Comparison of ENCODE assay signal across 10 mouse cellular contexts in the genomic region with DNA sequence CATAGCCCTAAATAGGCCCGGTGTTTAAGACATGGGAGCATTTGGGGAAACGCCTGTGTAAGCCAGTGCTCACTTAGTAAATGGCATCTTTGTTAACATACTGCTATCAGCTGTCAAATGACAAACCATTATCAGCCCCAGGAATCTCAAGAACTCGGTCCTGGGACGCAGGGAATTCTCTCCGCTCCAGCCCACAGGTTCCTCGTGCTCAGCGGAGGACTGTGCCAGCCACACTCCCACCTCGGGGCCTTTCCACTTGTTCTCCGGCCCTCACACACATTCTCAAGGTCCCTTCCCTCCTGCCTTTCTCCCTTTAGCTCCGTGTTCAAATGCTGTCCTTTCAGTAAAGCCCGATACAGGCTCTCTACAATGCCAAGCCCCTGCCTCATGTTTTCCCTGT. TPM values are rescaled to one million over a fixed set of nuclear protein-coding genes. Genes with fewer than 3 reads are reported as not detected.
DNase-seq lines count a peak whose midpoint lies in the region; ATAC-seq and TF ChIP-seq lines count a peak whose summit lies in the region.
"Had no signal": no experiment of that assay in that cellular context is flagged by ENCODE, and none has a peak within 500 bp of the region (broad histone marks: within the 10 kb centered on the region; RNA-seq: fewer than 3 reads in every experiment).

No protein-coding gene starts in this region.

- peaks cover 40% of the 10 kb centered on the region for H3K4me1 ChIP-seq in hindbrain, embryonic 12.5 days
- peaks cover 18% of the 10 kb centered on the region; the same call in 1 of the 2 replicates for H3K4me1 ChIP-seq in hindbrain, postnatal 0 days (ENCODE audit: insufficient read depth, low read length)
- peaks cover 30% of the 10 kb centered on the region for H3K4me1 ChIP-seq in midbrain, embryonic 13.5 days (replicated peaks)
- peaks cover 11% of the 10 kb centered on the region for H3K4me1 ChIP-seq in midbrain, postnatal 0 days (ENCODE audit: insufficient read depth, low read length)
- H3K4me1 ChIP-seq in limb, embryonic 10.5 days: peaks cover 46% of the 10 kb centered on the region

- no peak overlapping the region; the same call in 1 of the 2 replicates for H3K9ac ChIP-seq in hindbrain, embryonic 12.5 days
- H3K9ac ChIP-seq in hindbrain, postnatal 0 days (replicated peaks; ENCODE audit: low read length): no peak overlapping the region
- no peak overlapping the region for H3K9ac ChIP-seq in midbrain, embryonic 13.5 days (replicated peaks)
- no peak overlapping the region for H3K9ac ChIP-seq in midbrain, postnatal 0 days (replicated peaks; ENCODE audit: low read length, poor library complexity, severe bottlenecking)

- no peaks in the 10 kb centered on the region for H3K9me3 ChIP-seq in hindbrain, embryonic 12.5 days (replicated peaks)
- H3K9me3 ChIP-seq in hindbrain, postnatal 0 days (ENCODE audit: low read length): no peaks in the 10 kb centered on the region
- no peaks in the 10 kb centered on the region for H3K9me3 ChIP-seq in midbrain, embryonic 13.5 days
- no peaks in the 10 kb centered on the region for H3K9me3 ChIP-seq in midbrain, postnatal 0 days (ENCODE audit: low read length)
- H3K9me3 ChIP-seq in limb, embryonic 10.5 days (replicated peaks): no peaks in the 10 kb centered on the region

- H3K27me3 ChIP-seq in hindbrain, embryonic 12.5 days: peaks cover 9% of the 10 kb centered on the region; the same call in 1 of the 2 replicates
- H3K27me3 ChIP-seq in hindbrain, postnatal 0 days (ENCODE audit: insufficient read depth, low read length): no peaks in the 10 kb centered on the region
- peaks cover 13% of the 10 kb centered on the region for H3K27me3 ChIP-seq in midbrain, embryonic 13.5 days
- no peaks in the 10 kb centered on the region for H3K27me3 ChIP-seq in midbrain, postnatal 0 days (ENCODE audit: insufficient read depth, low read length)
- peaks cover 16% of the 10 kb centered on the region for H3K27me3 ChIP-seq in limb, embryonic 10.5 days (ENCODE audit: low read depth, poor library complexity, severe bottlenecking)

- no peak for ATAC-seq in hindbrain, embryonic 12.5 days (ENCODE audit: low FRiP score)
- no peak for ATAC-seq in hindbrain, postnatal 0 days
- no peak for ATAC-seq in midbrain, embryonic 13.5 days
- no peak for ATAC-seq in midbrain, postnatal 0 days (ENCODE audit: low FRiP score)
- ATAC-seq: midbrain, embryonic 16.5 days had no signal

- WGBS in hindbrain, embryonic 12.5 days: 79% methylated on average over 11 of the region's 11 CpGs
- WGBS in hindbrain, postnatal 0 days: 85% methylated on average over 11 of the region's 11 CpGs
- WGBS in midbrain, embryonic 13.5 days: 86% methylated on average over 11 of the region's 11 CpGs
- 89% methylated on average over 11 of the region's 11 CpGs for WGBS in midbrain, postnatal 0 days
- 81% methylated on average over 11 of the region's 11 CpGs for WGBS in limb, embryonic 10.5 days

- 0 out of 2 replicates have a peak overlapping the region, but pooled peaks have one; percentile 17 for H3K4me2 ChIP-seq in hindbrain, embryonic 12.5 days (replicated peaks)
- no peak overlapping the region for H3K4me2 ChIP-seq in hindbrain, postnatal 0 days (ENCODE audit: low read depth, low read length)
- H3K4me2 ChIP-seq in midbrain, embryonic 13.5 days (replicated peaks): 0 out of 2 replicates have a peak overlapping the region, but pooled peaks have one; percentile 94
- no peak overlapping the region for H3K4me2 ChIP-seq in midbrain, postnatal 0 days (ENCODE audit: low read depth, low read length, poor library complexity, severe bottlenecking)

- no peak for DNase-seq in hindbrain, postnatal 0 days (ENCODE audit: low spot score)
- no peak for DNase-seq in midbrain, postnatal 0 days (ENCODE audit: low spot score)
- DNase-seq in limb, embryonic 10.5 days (ENCODE audit: low spot score): no peak
- DNase-seq in ovary, postnatal 10 days (ENCODE audit: low spot score): no peak
- DNase-seq in left cerebral cortex, adult 11 months (ENCODE audit: low spot score): no peak
- DNase-seq: gastrocnemius, postnatal 14 days; thymus, adult 2 months had no signal

- H3K4me3 ChIP-seq in hindbrain, embryonic 12.5 days: peak overlapping the region; percentile 76; the same call in 1 of the 2 replicates
- no peak overlapping the region for H3K4me3 ChIP-seq in hindbrain, postnatal 0 days (ENCODE audit: low read length)
- H3K4me3 ChIP-seq in midbrain, embryonic 13.5 days (replicated peaks): no peak overlapping the region
- no peak overlapping the region for H3K4me3 ChIP-seq in midbrain, postnatal 0 days (ENCODE audit: low read depth, low read length)
- H3K4me3 ChIP-seq in limb, embryonic 10.5 days: no peak overlapping the region

- no peak overlapping the region for H3K27ac ChIP-seq in hindbrain, embryonic 12.5 days
- no peak overlapping the region for H3K27ac ChIP-seq in hindbrain, postnatal 0 days
- H3K27ac ChIP-seq in midbrain, embryonic 13.5 days: no peak overlapping the region
- no peak overlapping the region for H3K27ac ChIP-seq in midbrain, postnatal 0 days (ENCODE audit: low read depth, low read length)
- H3K27ac ChIP-seq in limb, embryonic 10.5 days: peak overlapping the region; percentile 27; the same call in 1 of the 2 replicates

- TF ChIP-seq CTCF in hindbrain, postnatal 0 days (IDR thresholded peaks at IDR 0.05; ENCODE audit: low read depth): no peak
- no peak for TF ChIP-seq CTCF in midbrain, postnatal 0 days (IDR thresholded peaks at IDR 0.05)

- peaks cover 19% of the 10 kb centered on the region for H3K36me3 ChIP-seq in hindbrain, embryonic 12.5 days
- H3K36me3 ChIP-seq in hindbrain, postnatal 0 days (ENCODE audit: insufficient read depth, low read length): no peaks in the 10 kb centered on the region; the same call in 1 of the 2 replicates
- peaks cover 15% of the 10 kb centered on the region for H3K36me3 ChIP-seq in midbrain, embryonic 13.5 days
- H3K36me3 ChIP-seq in midbrain, postnatal 0 days (ENCODE audit: insufficient read depth, low read length): peaks cover 10% of the 10 kb centered on the region
- peaks cover 36% of the 10 kb centered on the region for H3K36me3 ChIP-seq in limb, embryonic 10.5 days

RNA-seq across cellular contexts. Expression of a gene that starts 2.6 kb away (rescaled TPM):
- polyA plus RNA-seq in hindbrain, embryonic 12.5 days (2016; fragmentation: Nextera tagmentation; extraction: Ambion mirVana): 16.9 and 18.8 TPM in 2 replicates
- 7.5 and 10.7 TPM in 2 replicates for total RNA-seq in hindbrain, postnatal 0 days (2014; rRNA removed)
- 7.2 and 9.8 TPM in 2 replicates for polyA plus RNA-seq in hindbrain, postnatal 0 days (2015; fragmentation: Nextera tagmentation; extraction: Ambion mirVana)
- polyA plus RNA-seq in midbrain, embryonic 13.5 days (2015; fragmentation: Nextera tagmentation; extraction: Ambion mirVana): 9.8 and 11.2 TPM in 2 replicates
- total RNA-seq in midbrain, postnatal 0 days (2014; rRNA removed): not detected in 2 replicates
- 11.2 and 12.0 TPM in 2 replicates for polyA plus RNA-seq in midbrain, postnatal 0 days (2015; fragmentation: Nextera tagmentation; extraction: Ambion mirVana)
- 1.0 and 4.0 TPM in 2 replicates for polyA plus RNA-seq in limb, embryonic 10.5 days (2016; fragmentation: Nextera tagmentation; extraction: Ambion mirVana)

RNA-seq across cellular contexts. Expression of a gene that starts 26.8 kb away (rescaled TPM):
- 290 and 291 TPM in 2 replicates for polyA plus RNA-seq in hindbrain, embryonic 12.5 days (2016; fragmentation: Nextera tagmentation; extraction: Ambion mirVana)
- total RNA-seq in hindbrain, postnatal 0 days (2014; rRNA removed): 209 and 247 TPM in 2 replicates
- polyA plus RNA-seq in hindbrain, postnatal 0 days (2015; fragmentation: Nextera tagmentation; extraction: Ambion mirVana): 380 and 384 TPM in 2 replicates
- polyA plus RNA-seq in midbrain, embryonic 13.5 days (2015; fragmentation: Nextera tagmentation; extraction: Ambion mirVana): 298 and 301 TPM in 2 replicates
- 191 and 233 TPM in 2 replicates for total RNA-seq in midbrain, postnatal 0 days (2014; rRNA removed)
- 402 and 414 TPM in 2 replicates for polyA plus RNA-seq in midbrain, postnatal 0 days (2015; fragmentation: Nextera tagmentation; extraction: Ambion mirVana)
- polyA plus RNA-seq in limb, embryonic 10.5 days (2016; fragmentation: Nextera tagmentation; extraction: Ambion mirVana): 375 and 404 TPM in 2 replicates

RNA-seq across cellular contexts. Expression of a gene that starts 30.0 kb away (rescaled TPM):
- polyA plus RNA-seq in hindbrain, embryonic 12.5 days (2016; fragmentation: Nextera tagmentation; extraction: Ambion mirVana): 4.1 and 4.5 TPM in 2 replicates
- total RNA-seq in hindbrain, postnatal 0 days (2014; rRNA removed): 8.1 and 8.7 TPM in 2 replicates
- polyA plus RNA-seq in hindbrain, postnatal 0 days (2015; fragmentation: Nextera tagmentation; extraction: Ambion mirVana): 5.2 and 5.7 TPM in 2 replicates
- polyA plus RNA-seq in midbrain, embryonic 13.5 days (2015; fragmentation: Nextera tagmentation; extraction: Ambion mirVana): 0.20 TPM in 1 of 2 replicates, not detected in the other
- 5.8 and 8.0 TPM in 2 replicates for total RNA-seq in midbrain, postnatal 0 days (2014; rRNA removed)
- polyA plus RNA-seq in midbrain, postnatal 0 days (2015; fragmentation: Nextera tagmentation; extraction: Ambion mirVana): 4.4 and 5.4 TPM in 2 replicates
- polyA plus RNA-seq in limb, embryonic 10.5 days (2016; fragmentation: Nextera tagmentation; extraction: Ambion mirVana): 1.2 and 2.2 TPM in 2 replicates

RNA-seq across cellular contexts. Expression of a gene that starts 30.9 kb away (rescaled TPM):
- polyA plus RNA-seq in hindbrain, embryonic 12.5 days (2016; fragmentation: Nextera tagmentation; extraction: Ambion mirVana): 39.0 and 43.9 TPM in 2 replicates
- 70.0 and 79.9 TPM in 2 replicates for total RNA-seq in hindbrain, postnatal 0 days (2014; rRNA removed)
- 41.4 and 42.0 TPM in 2 replicates for polyA plus RNA-seq in hindbrain, postnatal 0 days (2015; fragmentation: Nextera tagmentation; extraction: Ambion mirVana)
- polyA plus RNA-seq in midbrain, embryonic 13.5 days (2015; fragmentation: Nextera tagmentation; extraction: Ambion mirVana): 27.1 and 28.0 TPM in 2 replicates
- 45.5 and 65.9 TPM in 2 replicates for total RNA-seq in midbrain, postnatal 0 days (2014; rRNA removed)
- 33.5 and 35.3 TPM in 2 replicates for polyA plus RNA-seq in midbrain, postnatal 0 days (2015; fragmentation: Nextera tagmentation; extraction: Ambion mirVana)
- polyA plus RNA-seq in limb, embryonic 10.5 days (2016; fragmentation: Nextera tagmentation; extraction: Ambion mirVana): 41.9 and 43.2 TPM in 2 replicates

Comparison
In these comparisons a context has a peak if more than half of its experiments do, and no peak if none do; other contexts are left out.
1. H3K4me2 ChIP-seq: peak in hindbrain, embryonic 12.5 days (single experiment) and midbrain, embryonic 13.5 days (single experiment); none in hindbrain, postnatal 0 days (single experiment) and midbrain, postnatal 0 days (single experiment).